Mouse (Mus musculus) left cerebral cortex, adult 2 months (tissue): Measurements from ENCODE around the gene Phf21a. TPM values are rescaled to one million over a fixed set of nuclear protein-coding genes. Genes with fewer than 3 reads are reported as not detected.
A peak's percentile ranks its signal among the peaks of the same experiment; 100 is the strongest.

Experiments
- DNase-seq, 2 experiments: peaks; one replicate each; pipeline ENCODE4 v3.0.0; 2021 to 2022; ENCODE audit warnings: low spot score in 2 of 2, mixed read lengths in 1 of 2; ENCODE audit errors: extremely low spot score in 1 of 2
- H3K27ac ChIP-seq: fragments of 200-600 bp; 2 replicates; pipeline ENCODE4 v1.8.1; 2022
- H3K4me3 ChIP-seq: fragments of 200-600 bp; 2 replicates; pipeline ENCODE4 v1.8.1; 2022
- CTCF ChIP-seq: fragments of 200-600 bp; IDR thresholded peaks from 2 replicates; pipeline ENCODE4 v1.8.1; 2022; ENCODE audit warnings: antibody characterized with exemption, mild to moderate bottlenecking, moderate library complexity
- intact Hi-C: fragments of 180-260 bp; cut with DNase I; formaldehyde crosslinking; loops from one replicate; pipeline ENCODE4 v1.15.1; 2025
- total RNA-seq, 2 experiments: library from RNA; stranded (reverse); gene quantifications; 2 replicates each; pipeline ENCODE4 v1.2.3; 2021

The Phf21a gene
- total RNA-seq, 2 experiments from 2014 or later = 124 to 153 TPM

- intact Hi-C loops = no loop called here
- H3K4me3 ChIP-seq = no peak overlapping the region
- H3K27ac ChIP-seq = no peak overlapping the region
- TF ChIP-seq CTCF = no peak
- DNase-seq = no peak
Measured at GRCm38 (mm10) chr2:92164291-92164690, 71.4 kb downstream of the Phf21a start.

- intact Hi-C loops = no loop called here
- Histone ChIP-seq H3K4me3 (no peak overlapping the region), H3K27ac (no peak overlapping the region)
- no peak for DNase-seq
- no peak for TF ChIP-seq CTCF
Measured at GRCm38 (mm10) chr2:92166950-92167349, 74.0 kb downstream of the Phf21a start.

- no peak for DNase-seq
- no peak for TF ChIP-seq CTCF
- intact Hi-C loops = no loop called here
- Histone ChIP-seq H3K4me3 (no peak overlapping the region), H3K27ac (no peak overlapping the region)
Measured at GRCm38 (mm10) chr2:92171046-92171643, 78.2 kb downstream of the Phf21a start.

GRCm38 (mm10) chr2:92172300-92172699, 79.4 kb downstream of the Phf21a start:
- DNase-seq = no peak
- H3K27ac ChIP-seq = no peak overlapping the region
- intact Hi-C loops = no loop called here
- H3K4me3 ChIP-seq = no peak overlapping the region
- TF ChIP-seq CTCF = no peak

GRCm38 (mm10) chr2:92173186-92173585, 80.3 kb downstream of the Phf21a start:
- no peak for DNase-seq
- intact Hi-C loops = no loop called here
- Histone ChIP-seq H3K27ac (no peak overlapping the region), H3K4me3 (no peak overlapping the region)
- no peak for TF ChIP-seq CTCF

- no peak overlapping the region for H3K27ac ChIP-seq
- no peak overlapping the region for H3K4me3 ChIP-seq
- TF ChIP-seq CTCF = no peak
- intact Hi-C loops = no loop called here
- DNase-seq = no peak
Measured at GRCm38 (mm10) chr2:92174265-92174664, 81.3 kb downstream of the Phf21a start.

GRCm38 (mm10) chr2:92175002-92175401, 82.1 kb downstream of the Phf21a start:
- DNase-seq = no peak
- no peak for TF ChIP-seq CTCF
- intact Hi-C loops = no loop called here
- Histone ChIP-seq H3K27ac (no peak overlapping the region), H3K4me3 (no peak overlapping the region)

- intact Hi-C loops = no loop called here
- no peak for DNase-seq
- Histone ChIP-seq H3K4me3 (no peak overlapping the region), H3K27ac (no peak overlapping the region)
- TF ChIP-seq CTCF = no peak
Measured at GRCm38 (mm10) chr2:92176292-92176691, 83.4 kb downstream of the Phf21a start.

- Histone ChIP-seq H3K4me3 (peak overlapping the region; percentile 56), H3K27ac (no peak overlapping the region)
- no peak for TF ChIP-seq CTCF
- DNase-seq = no peak
- intact Hi-C loops = loop anchor here (5.0 kb wide), 2 partner anchors 175 to 250 kb away; partner anchors contain the start of gene Cry2
Measured at GRCm38 (mm10) chr2:92182146-92182756, 89.3 kb downstream of the Phf21a start.

GRCm38 (mm10) chr2:92182981-92183501, 90.1 kb downstream of the Phf21a start:
- Histone ChIP-seq H3K4me3 (peak overlapping the region; percentile 56), H3K27ac (peak overlapping the region; percentile 84)
- DNase-seq = peak; percentile 70 to 81
- TF ChIP-seq CTCF = no peak
- intact Hi-C loops = loop anchor here (5.0 kb wide), 2 partner anchors 176 to 249 kb away; partner anchors contain the start of gene Cry2

- no peak for TF ChIP-seq CTCF
- Histone ChIP-seq H3K27ac (peak overlapping the region; percentile 97), H3K4me3 (peak overlapping the region; percentile 72)
- DNase-seq = peak; percentile 90 to 94
- intact Hi-C loops = loop anchor here (1.0 to 5.0 kb wide), 3 partner anchors 125 to 249 kb away; partner anchors contain the start of gene Cry2
Measured at GRCm38 (mm10) chr2:92183613-92184076, 90.7 kb downstream of the Phf21a start.
